Mouse (Mus musculus) neural tube, embryonic 13.5 days (tissue): ENCODE results near the gene Olfr952. TPM values are rescaled to one million over a fixed set of nuclear protein-coding genes. Genes with fewer than 3 reads are reported as not detected.

Experiments
- ATAC-seq: fragments of 200-750 bp; cut with Nextera tagmentation; 2 replicates; pipeline ENCODE4 v1.8.0; 2017; ENCODE audit warnings: low read depth, mild to moderate bottlenecking, moderate TSS enrichment, moderate library complexity
- H3K27ac ChIP-seq: fragments of 300-500 bp; sonication (generic); replicated peaks from 2 replicates; pipeline ENCODE4 v1.5.1; 2015; ENCODE audit warnings: moderate library complexity, mild to moderate bottlenecking, inconsistent platforms
- H3K27me3 ChIP-seq: fragments of 300-500 bp; sonication (generic); 2 replicates; pipeline ENCODE4 v1.6.1; 2015; ENCODE audit warnings: mild to moderate bottlenecking, inconsistent platforms
- H3K36me3 ChIP-seq: fragments of 300-500 bp; sonication (generic); 2 replicates; pipeline ENCODE4 v1.6.1; 2015; ENCODE audit warnings: mild to moderate bottlenecking, inconsistent platforms
- H3K4me1 ChIP-seq: fragments of 300-500 bp; sonication (generic); replicated peaks from 2 replicates; pipeline ENCODE4 v1.6.1; 2015; ENCODE audit warnings: inconsistent platforms
- H3K4me2 ChIP-seq: fragments of 300-500 bp; sonication (generic); 2 replicates; pipeline ENCODE4 v1.6.1; 2015; ENCODE audit warnings: inconsistent platforms, mild to moderate bottlenecking, moderate library complexity
- H3K4me3 ChIP-seq: fragments of 300-500 bp; sonication (generic); 2 replicates; pipeline ENCODE4 v1.5.1; 2015; ENCODE audit warnings: mild to moderate bottlenecking, inconsistent platforms
- H3K9ac ChIP-seq: fragments of 300-500 bp; sonication (generic); 2 replicates; pipeline ENCODE4 v1.6.1; 2015; ENCODE audit warnings: moderate library complexity, mild to moderate bottlenecking, inconsistent platforms
- H3K9me3 ChIP-seq: fragments of 300-500 bp; sonication (generic); 2 replicates; pipeline ENCODE4 v1.6.1; 2016; ENCODE audit warnings: inconsistent platforms
- WGBS: fragments of 180-500 bp; shearing (Covaris S2); methylation state at CpG from one replicate; pipeline ENCODE4 v1.1.7; 2015; 5-methylcytosine and 5-hydroxymethylcytosine counted together
- polyA plus RNA-seq: library from polyadenylated mRNA; unstranded; fragments of >200 nt; fragmentation: Nextera tagmentation; extraction: Ambion mirVana; gene quantifications from 2 replicates; pipeline ENCODE4 v1.2.1, GENCODE M21; 2015

The Olfr952 gene
- polyA plus RNA-seq, result not detected in 2 replicates

GRCm38 (mm10) chr9:39427048-39427447 lies at the start of gene Olfr952:
Gene Olfr952, minus strand, starts transcription at chr9:39427148.
- Histone ChIP-seq H3K4me3 (no peak within 1 kb of the TSS), H3K9me3 (no peaks in the 10 kb centered on the region), H3K4me1 (no peaks in the 10 kb centered on the region), H3K9ac (no peak within 1 kb of the TSS), H3K27me3 (no peaks in the 10 kb centered on the region), H3K4me2 (no peak within 1 kb of the TSS), H3K36me3 (no peaks in the 10 kb centered on the region), H3K27ac (no peak within 1 kb of the TSS)
- ATAC-seq, result no peak

GRCm38 (mm10) chr9:39471844-39472243 lies 44.9 kb upstream of the Olfr952 start, which contains the start of gene Olfr955:
Gene Olfr955, minus strand, starts transcription at chr9:39471944.
- Histone ChIP-seq H3K27ac (no peak within 1 kb of the TSS), H3K9me3 (no peaks in the 10 kb centered on the region), H3K9ac (no peak within 1 kb of the TSS), H3K4me1 (no peaks in the 10 kb centered on the region), H3K4me3 (no peak within 1 kb of the TSS), H3K27me3 (no peaks in the 10 kb centered on the region), H3K4me2 (no peak within 1 kb of the TSS), H3K36me3 (no peaks in the 10 kb centered on the region)
- WGBS, result 60% methylated on average over 1 of the region's 1 CpGs
- ATAC-seq, result no peak

- Histone ChIP-seq H3K9me3 (no peaks in the 10 kb centered on the region), H3K4me2 (no peak within 1 kb of the TSS), H3K9ac (no peak within 1 kb of the TSS), H3K4me3 (no peak within 1 kb of the TSS), H3K4me1 (no peaks in the 10 kb centered on the region), H3K27me3 (no peaks in the 10 kb centered on the region), H3K36me3 (no peaks in the 10 kb centered on the region), H3K27ac (no peak within 1 kb of the TSS)
- WGBS, result 84% methylated on average over 6 of the region's 6 CpGs
- ATAC-seq, result no peak
Measured at GRCm38 (mm10) chr9:39456401-39456800, 29.5 kb upstream of the Olfr952 start, which contains the start of gene Olfr954. Gene Olfr954, plus strand, starts transcription at chr9:39456701.

- no peaks in the 10 kb centered on the region for H3K4me1 ChIP-seq
- no peak within 1 kb of the TSS for H3K4me2 ChIP-seq
- H3K9me3 ChIP-seq, result no peaks in the 10 kb centered on the region
- H3K27me3 ChIP-seq, result no peaks in the 10 kb centered on the region
- 89% methylated on average over 2 of the region's 2 CpGs for WGBS
- no peak within 1 kb of the TSS for H3K4me3 ChIP-seq
- H3K9ac ChIP-seq, result no peak within 1 kb of the TSS
- H3K27ac ChIP-seq, result no peak within 1 kb of the TSS
- no peak for ATAC-seq
- H3K36me3 ChIP-seq, result no peaks in the 10 kb centered on the region
Measured at GRCm38 (mm10) chr9:39387110-39387509, 39.8 kb downstream of the Olfr952 start, which contains the start of gene Olfr951. Gene Olfr951, plus strand, starts transcription at chr9:39387410.

Other genes with a start within 250 kb of the Olfr952 start
- gene Olfr944, start 225.2 kb downstream of the Olfr952 start, polyA plus RNA-seq, result not detected in 2 replicates
- gene Olfr1537, start 177.2 kb downstream of the Olfr952 start, polyA plus RNA-seq, result not detected in 2 replicates
- not detected in 2 replicates for gene Olfr945, start 150.3 kb downstream of the Olfr952 start, polyA plus RNA-seq
- gene Olfr948, start 101.1 kb downstream of the Olfr952 start, polyA plus RNA-seq, result not detected in 2 replicates
- gene Olfr951, start 39.7 kb downstream of the Olfr952 start, polyA plus RNA-seq, result not detected in 2 replicates
- gene Olfr954, start 29.6 kb upstream of the Olfr952 start, polyA plus RNA-seq, result not detected in 2 replicates
- not detected in 2 replicates for gene Olfr955, start 44.8 kb upstream of the Olfr952 start, polyA plus RNA-seq
- gene Olfr44, start 66.8 kb upstream of the Olfr952 start, polyA plus RNA-seq, result not detected in 2 replicates
- not detected in 2 replicates for gene Olfr957, start 88.7 kb upstream of the Olfr952 start, polyA plus RNA-seq
- gene Olfr958, start 126.9 kb upstream of the Olfr952 start, polyA plus RNA-seq, result not detected in 2 replicates
- gene Olfr959, start 148.4 kb upstream of the Olfr952 start, polyA plus RNA-seq, result not detected in 2 replicates
- gene AW551984, start 177.3 kb upstream of the Olfr952 start, polyA plus RNA-seq, result 60.0 and 67.7 TPM in 2 replicates
- gene Olfr148, start 183.5 kb upstream of the Olfr952 start, polyA plus RNA-seq, result not detected in 2 replicates
- gene Olfr960, start 194.2 kb upstream of the Olfr952 start, polyA plus RNA-seq, result not detected in 2 replicates
- not detected in 2 replicates for gene Olfr961, start 217.9 kb upstream of the Olfr952 start, polyA plus RNA-seq
- not detected in 2 replicates for gene Olfr963, start 240.1 kb upstream of the Olfr952 start, polyA plus RNA-seq